Mouse (Mus musculus): ENCODE results near the gene Crk.

Crk gene

DNA sequence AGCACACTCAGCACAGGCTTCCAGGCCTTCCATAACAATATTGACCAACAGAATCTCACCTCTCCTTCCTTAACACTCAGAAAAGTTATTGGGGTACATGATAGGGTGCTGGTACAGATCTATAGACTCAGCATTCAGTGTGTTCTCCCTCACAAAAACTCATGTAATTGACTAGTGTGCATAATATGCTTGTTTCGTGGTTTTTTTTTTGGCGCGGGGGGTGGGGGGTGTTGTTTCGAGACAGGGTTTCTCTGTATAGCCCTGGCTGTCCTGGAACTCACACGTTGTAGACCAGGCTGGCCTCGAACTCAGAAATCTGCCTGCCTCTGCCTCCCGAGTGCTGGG is 59.4 kb downstream of the Crk start:
- DNase-seq (ENCODE audit: low read depth, low spot score): no peak

DNA sequence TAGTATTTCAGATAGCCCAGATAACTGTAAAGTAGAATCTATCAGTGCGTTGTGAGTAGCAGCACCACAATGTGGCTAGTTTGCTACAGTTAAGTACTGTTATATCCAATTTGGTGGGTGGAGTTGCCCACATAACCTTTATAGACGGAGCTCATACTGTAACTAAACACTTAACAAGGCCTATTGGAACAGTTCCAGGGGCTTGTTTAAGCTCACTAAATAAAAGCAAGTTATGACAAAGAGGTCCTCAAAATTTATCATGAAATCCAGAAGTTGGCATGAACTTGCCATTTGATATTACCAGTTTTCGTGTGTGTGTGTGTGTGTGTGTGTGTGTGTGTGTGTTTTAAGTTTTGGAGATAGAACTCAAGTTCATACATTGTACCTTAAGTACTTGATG is 61.1 kb downstream of the Crk start:
- DNase-seq (ENCODE audit: low read depth, low spot score): no peak

DNA sequence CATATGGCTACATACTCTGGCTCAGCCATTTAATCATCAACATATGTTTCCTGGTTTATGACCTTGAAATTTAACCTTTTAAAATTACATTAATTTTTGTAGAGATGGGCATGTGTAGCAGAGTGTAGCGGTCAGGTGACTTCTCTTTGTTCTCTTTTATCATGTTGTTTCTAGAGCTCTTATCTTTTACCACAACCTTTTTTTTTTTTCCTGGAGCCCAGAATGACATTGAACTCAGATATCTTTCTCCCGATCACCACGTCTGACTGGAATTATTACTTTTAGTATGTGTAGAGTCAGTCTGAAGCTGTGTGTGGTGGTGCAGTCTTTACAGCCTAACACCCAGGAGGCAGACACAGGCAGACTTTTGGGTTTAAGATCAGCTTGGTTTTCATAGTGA is 62.6 kb downstream of the Crk start:
- no peak for DNase-seq (ENCODE audit: low read depth, low spot score)

DNA sequence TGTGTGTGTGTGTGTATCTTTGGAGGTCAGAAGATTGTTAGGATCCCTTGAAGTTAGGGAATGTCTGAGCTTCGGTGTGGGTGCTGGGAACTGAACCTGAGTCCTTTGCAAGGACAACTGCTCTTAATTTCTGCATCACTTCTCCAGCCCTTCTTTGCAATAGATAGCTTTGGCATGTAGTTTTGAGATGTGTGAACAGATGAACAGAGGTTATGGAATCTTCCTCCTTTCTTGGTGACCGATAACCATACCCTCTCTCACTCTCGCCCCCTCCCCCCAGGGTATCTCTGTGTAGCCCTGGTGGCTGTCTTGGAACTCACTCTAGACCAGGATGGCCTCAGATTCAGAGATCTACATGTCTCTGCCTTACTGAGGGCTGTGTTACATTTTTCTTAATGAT is 65.7 kb downstream of the Crk start:
- no peak for DNase-seq (ENCODE audit: low read depth, low spot score)

DNA sequence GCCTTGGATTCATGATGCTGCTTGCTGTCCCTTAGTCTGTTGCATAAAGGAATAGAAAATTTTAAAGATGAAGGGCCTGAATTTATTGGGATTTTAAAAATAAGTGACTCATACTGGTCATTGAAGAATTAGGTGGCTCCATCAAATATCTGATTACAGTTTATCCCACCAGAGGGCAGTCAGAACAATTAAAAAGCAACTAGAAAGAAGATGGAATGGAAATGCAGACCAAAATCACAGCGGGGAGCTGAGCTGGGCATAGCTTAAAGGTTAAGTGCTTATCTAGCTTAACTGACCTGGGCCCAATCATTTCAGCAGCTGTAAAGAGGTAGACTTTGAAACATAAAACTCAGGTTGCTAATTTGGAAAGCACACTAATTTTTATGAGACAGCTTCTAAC is 71.5 kb downstream of the Crk start:
- no peak for DNase-seq (ENCODE audit: low read depth, low spot score)

DNA sequence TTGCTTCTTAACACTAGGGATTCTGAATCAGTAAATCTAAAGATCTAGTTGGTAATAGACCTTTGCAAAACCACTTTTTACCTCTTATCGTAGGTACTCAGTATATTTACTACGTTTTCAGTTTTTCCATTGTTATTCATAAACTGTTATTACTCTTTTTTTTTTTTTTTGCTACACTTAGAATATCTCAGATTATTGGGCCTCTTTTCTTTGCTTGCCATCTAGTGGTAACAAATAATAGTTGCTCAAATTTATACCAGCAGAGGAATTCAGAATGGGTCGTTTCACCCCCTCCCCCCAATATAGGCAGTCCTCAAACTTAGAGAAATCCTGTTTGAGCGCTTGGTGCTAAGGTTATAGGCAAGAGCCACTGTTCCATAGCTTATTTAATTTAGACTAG is 72.0 kb downstream of the Crk start:
- no peak for DNase-seq (ENCODE audit: low read depth, low spot score)

All from mesoderm, embryonic 11.5 days (tissue).